Mouse (Mus musculus): ENCODE results near the gene Arfip1. TPM values are rescaled to one million over a fixed set of nuclear protein-coding genes. Genes with fewer than 3 reads are reported as not detected.

Gene Arfip1
- polyA plus RNA-seq, 1 experiment from 2014 or later = 32.0 TPM

- no peaks in the 10 kb centered on the region for H3K9me3 ChIP-seq
- H3K36me3 ChIP-seq (replicated peaks) = no peaks in the 10 kb centered on the region
- no peak overlapping the region for H3K4me3 ChIP-seq
- H3K27me3 ChIP-seq (ENCODE audit: poor library complexity, severe bottlenecking) = peaks cover 57% of the 10 kb centered on the region
- DNase-seq (ENCODE audit: extremely low spot score, low spot score) = no peak
- peaks cover 21% of the 10 kb centered on the region for H3K4me1 ChIP-seq
- 89% methylated on average over 6 of the region's 6 CpGs for WGBS
- no peak overlapping the region for H3K27ac ChIP-seq
Observed at GRCm38 (mm10) chr3:84598756-84599155, 16.3 kb upstream of the Arfip1 start.

- no peaks in the 10 kb centered on the region for H3K9me3 ChIP-seq
- DNase-seq (ENCODE audit: extremely low spot score, low spot score) = no peak
- H3K27me3 ChIP-seq (ENCODE audit: poor library complexity, severe bottlenecking) = peaks cover 63% of the 10 kb centered on the region
- H3K4me3 ChIP-seq = no peak overlapping the region
- H3K27ac ChIP-seq = no peak overlapping the region
- no peaks in the 10 kb centered on the region for H3K36me3 ChIP-seq (replicated peaks)
- WGBS = 88% methylated on average over 6 of the region's 6 CpGs
- peaks cover 17% of the 10 kb centered on the region for H3K4me1 ChIP-seq
Observed at GRCm38 (mm10) chr3:84597996-84598734, 15.7 kb upstream of the Arfip1 start.

- peaks cover 17% of the 10 kb centered on the region for H3K4me1 ChIP-seq
- H3K27me3 ChIP-seq (ENCODE audit: poor library complexity, severe bottlenecking) = peaks cover 68% of the 10 kb centered on the region
- WGBS = 51% methylated on average over 5 of the region's 5 CpGs
- no peaks in the 10 kb centered on the region for H3K36me3 ChIP-seq (replicated peaks)
- H3K27ac ChIP-seq = no peak overlapping the region
- DNase-seq (ENCODE audit: extremely low spot score, low spot score) = no peak
- no peaks in the 10 kb centered on the region for H3K9me3 ChIP-seq
- H3K4me3 ChIP-seq = peak overlapping the region; percentile 36; the same call in 1 of the 2 replicates
Observed at GRCm38 (mm10) chr3:84595677-84596234, 13.3 kb upstream of the Arfip1 start.

- Histone ChIP-seq H3K36me3 (replicated peaks) (no peaks in the 10 kb centered on the region), H3K9me3 (no peaks in the 10 kb centered on the region), H3K27ac (no peak overlapping the region; the same call in 1 of the 2 replicates), H3K4me1 (peaks cover 17% of the 10 kb centered on the region), H3K4me3 (peak overlapping the region; percentile 36), H3K27me3 (ENCODE audit: poor library complexity, severe bottlenecking) (peaks cover 68% of the 10 kb centered on the region)
- 17% methylated on average over 23 of the region's 23 CpGs for WGBS
- no peak for DNase-seq (ENCODE audit: extremely low spot score, low spot score)
Observed at GRCm38 (mm10) chr3:84594894-84595676, 12.7 kb upstream of the Arfip1 start.

- Histone ChIP-seq H3K4me1 (peaks cover 17% of the 10 kb centered on the region), H3K27ac (no peak within 1 kb of the TSS), H3K9me3 (no peaks in the 10 kb centered on the region), H3K27me3 (ENCODE audit: poor library complexity, severe bottlenecking) (peaks cover 56% of the 10 kb centered on the region), H3K4me3 (no peak within 1 kb of the TSS), H3K36me3 (replicated peaks) (no peaks in the 10 kb centered on the region)
- DNase-seq (ENCODE audit: extremely low spot score, low spot score) = no peak
- WGBS = 95% methylated on average over 2 of the region's 2 CpGs
Observed at GRCm38 (mm10) chr3:84593274-84593673, 10.8 kb upstream of the Arfip1 start, which contains the start of gene Tigd4. Tigd4 (plus strand) TSS chr3:84593574.

GRCm38 (mm10) chr3:84586736-84587135 lies 4.3 kb upstream of the Arfip1 start:
- 73% methylated on average over 5 of the region's 5 CpGs for WGBS
- no peak for DNase-seq (ENCODE audit: extremely low spot score, low spot score)
- Histone ChIP-seq H3K9me3 (no peaks in the 10 kb centered on the region), H3K27ac (no peak overlapping the region), H3K27me3 (ENCODE audit: poor library complexity, severe bottlenecking) (peaks cover 12% of the 10 kb centered on the region), H3K4me3 (no peak overlapping the region), H3K36me3 (replicated peaks) (no peaks in the 10 kb centered on the region), H3K4me1 (peaks cover 14% of the 10 kb centered on the region)

- H3K4me3 ChIP-seq = peak overlapping the region; percentile 85
- no peaks in the 10 kb centered on the region for H3K36me3 ChIP-seq (replicated peaks)
- no peaks in the 10 kb centered on the region for H3K9me3 ChIP-seq
- peak overlapping the region; percentile 91 for H3K27ac ChIP-seq
- peaks cover 32% of the 10 kb centered on the region for H3K4me1 ChIP-seq
- WGBS = 0% methylated on average over 27 of the region's 27 CpGs
- no peak for DNase-seq (ENCODE audit: extremely low spot score, low spot score)
- H3K27me3 ChIP-seq (ENCODE audit: poor library complexity, severe bottlenecking) = peaks cover 11% of the 10 kb centered on the region; the same call in 1 of the 2 replicates
Observed at GRCm38 (mm10) chr3:84582913-84583276, 470 bp upstream of the Arfip1 start.

- Histone ChIP-seq H3K27me3 (ENCODE audit: poor library complexity, severe bottlenecking) (peaks cover 11% of the 10 kb centered on the region; the same call in 1 of the 2 replicates), H3K27ac (peak overlapping the region; percentile 91), H3K9me3 (no peaks in the 10 kb centered on the region), H3K36me3 (replicated peaks) (no peaks in the 10 kb centered on the region), H3K4me3 (peak overlapping the region; percentile 85), H3K4me1 (peaks cover 32% of the 10 kb centered on the region)
- DNase-seq (ENCODE audit: extremely low spot score, low spot score) = no peak
- 0% methylated on average over 4 of the region's 4 CpGs for WGBS
Observed at GRCm38 (mm10) chr3:84581696-84582022, 766 bp downstream of the Arfip1 start.

GRCm38 (mm10) chr3:84580716-84581115 lies 1.7 kb downstream of the Arfip1 start:
- Histone ChIP-seq H3K4me1 (peaks cover 32% of the 10 kb centered on the region), H3K27ac (no peak overlapping the region), H3K36me3 (replicated peaks) (no peaks in the 10 kb centered on the region), H3K9me3 (no peaks in the 10 kb centered on the region), H3K27me3 (ENCODE audit: poor library complexity, severe bottlenecking) (peaks cover 11% of the 10 kb centered on the region; the same call in 1 of the 2 replicates), H3K4me3 (peak overlapping the region; percentile 85; the same call in 1 of the 2 replicates)
- 78% methylated on average over 4 of the region's 4 CpGs for WGBS
- DNase-seq (ENCODE audit: extremely low spot score, low spot score) = no peak

- Histone ChIP-seq H3K27ac (no peak overlapping the region), H3K4me1 (peaks cover 3% of the 10 kb centered on the region; the same call in 1 of the 2 replicates), H3K4me3 (no peak overlapping the region), H3K27me3 (ENCODE audit: poor library complexity, severe bottlenecking) (no peaks in the 10 kb centered on the region), H3K9me3 (no peaks in the 10 kb centered on the region), H3K36me3 (replicated peaks) (no peaks in the 10 kb centered on the region)
- 92% methylated on average over 3 of the region's 3 CpGs for WGBS
- DNase-seq (ENCODE audit: extremely low spot score, low spot score) = no peak
Observed at GRCm38 (mm10) chr3:84570501-84570900, 11.9 kb downstream of the Arfip1 start.

- Histone ChIP-seq H3K4me1 (peaks cover 8% of the 10 kb centered on the region; the same call in 1 of the 2 replicates), H3K27me3 (ENCODE audit: poor library complexity, severe bottlenecking) (no peaks in the 10 kb centered on the region), H3K4me3 (no peak overlapping the region), H3K36me3 (replicated peaks) (no peaks in the 10 kb centered on the region), H3K9me3 (no peaks in the 10 kb centered on the region), H3K27ac (no peak overlapping the region)
- 88% methylated on average over 6 of the region's 6 CpGs for WGBS
- DNase-seq (ENCODE audit: extremely low spot score, low spot score) = no peak
Observed at GRCm38 (mm10) chr3:84569587-84569986, 12.8 kb downstream of the Arfip1 start.

GRCm38 (mm10) chr3:84568540-84568939 lies 13.9 kb downstream of the Arfip1 start:
- WGBS = 92% methylated on average over 6 of the region's 6 CpGs
- no peaks in the 10 kb centered on the region for H3K27me3 ChIP-seq (ENCODE audit: poor library complexity, severe bottlenecking)
- DNase-seq (ENCODE audit: extremely low spot score, low spot score) = no peak
- no peak overlapping the region for H3K27ac ChIP-seq
- no peaks in the 10 kb centered on the region for H3K9me3 ChIP-seq
- H3K36me3 ChIP-seq (replicated peaks) = no peaks in the 10 kb centered on the region
- no peak overlapping the region for H3K4me3 ChIP-seq
- H3K4me1 ChIP-seq = peaks cover 10% of the 10 kb centered on the region; the same call in 1 of the 2 replicates

- Histone ChIP-seq H3K36me3 (replicated peaks) (no peaks in the 10 kb centered on the region), H3K27ac (no peak overlapping the region), H3K27me3 (ENCODE audit: poor library complexity, severe bottlenecking) (no peaks in the 10 kb centered on the region), H3K9me3 (no peaks in the 10 kb centered on the region), H3K4me3 (no peak overlapping the region), H3K4me1 (peaks cover 7% of the 10 kb centered on the region; the same call in 1 of the 2 replicates)
- 92% methylated on average over 4 of the region's 4 CpGs for WGBS
- no peak for DNase-seq (ENCODE audit: extremely low spot score, low spot score)
Observed at GRCm38 (mm10) chr3:84563415-84563814, 19.0 kb downstream of the Arfip1 start.
